Mouse (Mus musculus) cerebellum, adult 11-12 months (tissue): ENCODE measurements around the gene Mfsd4b1.
A peak's percentile ranks its signal among the peaks of the same experiment; 100 is the strongest.

ENCODE experiments used
- DNase-seq: peaks from one replicate; pipeline ENCODE4 v3.0.0; 2022

Gene Mfsd4b1

GRCm38 (mm10) chr10:40024554-40025428 lies at the start of gene Mfsd4b1:
Gene Mfsd4b1, minus strand, starts transcription at chr10:40025268.
- peak; percentile 88 for DNase-seq

- no peak for DNase-seq
Observed at GRCm38 (mm10) chr10:40073608-40074007, 48.5 kb upstream of the Mfsd4b1 start.

GRCm38 (mm10) chr10:40070684-40071083 lies 45.6 kb upstream of the Mfsd4b1 start:
- DNase-seq, result no peak

- DNase-seq, result no peak
Observed at GRCm38 (mm10) chr10:40069270-40069669, 44.2 kb upstream of the Mfsd4b1 start.

- DNase-seq, result no peak
Observed at GRCm38 (mm10) chr10:40068595-40068994, 43.5 kb upstream of the Mfsd4b1 start.

GRCm38 (mm10) chr10:40067529-40067928 lies 42.5 kb upstream of the Mfsd4b1 start:
- no peak for DNase-seq

- no peak for DNase-seq
Observed at GRCm38 (mm10) chr10:40067071-40067470, 42.0 kb upstream of the Mfsd4b1 start.

GRCm38 (mm10) chr10:40065357-40065756 lies 40.3 kb upstream of the Mfsd4b1 start:
- DNase-seq, result no peak

- no peak for DNase-seq
Observed at GRCm38 (mm10) chr10:40063291-40063890, 38.3 kb upstream of the Mfsd4b1 start.

GRCm38 (mm10) chr10:40062812-40063211 lies 37.7 kb upstream of the Mfsd4b1 start:
- no peak for DNase-seq

- no peak for DNase-seq
Observed at GRCm38 (mm10) chr10:40061926-40062325, 36.9 kb upstream of the Mfsd4b1 start.

GRCm38 (mm10) chr10:40058786-40059120 lies 33.7 kb upstream of the Mfsd4b1 start:
- DNase-seq, result no peak

GRCm38 (mm10) chr10:40058062-40058785 lies 33.2 kb upstream of the Mfsd4b1 start:
- no peak for DNase-seq

- DNase-seq, result no peak
Observed at GRCm38 (mm10) chr10:40057615-40058014, 32.5 kb upstream of the Mfsd4b1 start.

- no peak for DNase-seq
Observed at GRCm38 (mm10) chr10:40054455-40054854, 29.4 kb upstream of the Mfsd4b1 start.

GRCm38 (mm10) chr10:40053896-40054295 lies 28.8 kb upstream of the Mfsd4b1 start:
- DNase-seq, result no peak

GRCm38 (mm10) chr10:40053257-40053895 lies 28.3 kb upstream of the Mfsd4b1 start:
- DNase-seq, result no peak

GRCm38 (mm10) chr10:40051997-40052396 lies 26.9 kb upstream of the Mfsd4b1 start:
- no peak for DNase-seq

- DNase-seq, result no peak
Observed at GRCm38 (mm10) chr10:40050763-40051162, 25.7 kb upstream of the Mfsd4b1 start.

- DNase-seq, result no peak
Observed at GRCm38 (mm10) chr10:40041339-40041738, 16.3 kb upstream of the Mfsd4b1 start.

- no peak for DNase-seq
Observed at GRCm38 (mm10) chr10:40036686-40037560, 11.9 kb upstream of the Mfsd4b1 start.

- no peak for DNase-seq
Observed at GRCm38 (mm10) chr10:40034956-40035355, 9.9 kb upstream of the Mfsd4b1 start.
